Mouse (Mus musculus): ENCODE data around the gene Lrp6. TPM values are rescaled to one million over a fixed set of nuclear protein-coding genes. Genes with fewer than 3 reads are reported as not detected.

Gene Lrp6
- polyA plus RNA-seq, 1 experiment: 31.5 TPM

DNA sequence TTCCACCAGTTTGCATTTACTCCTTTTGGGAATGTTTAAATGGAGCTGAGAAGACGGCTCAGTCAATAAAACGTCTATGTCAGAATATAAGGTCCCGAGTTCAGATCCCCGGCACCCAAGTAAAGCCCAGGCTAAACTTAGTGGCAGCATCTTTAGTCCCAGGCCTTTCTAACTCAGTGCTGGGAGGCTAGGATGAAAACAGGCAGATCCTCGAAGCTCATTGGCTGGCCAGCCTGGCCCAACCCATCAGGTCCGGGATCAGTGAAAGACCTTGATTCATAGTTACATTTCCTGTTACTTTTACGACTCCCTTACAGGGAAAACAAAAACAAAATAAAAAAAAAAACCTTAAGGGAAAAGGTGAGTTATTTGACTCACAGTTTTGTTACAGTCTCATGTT lies 34.4 kb upstream of the Lrp6 start:
- TF ChIP-seq CTCF (IDR thresholded peaks at IDR 0.05; ENCODE audit: borderline replicate concordance, extremely low read depth, insufficient read depth, insufficient read length): no peak
- TF ChIP-seq POLR2A (IDR thresholded peaks at IDR 0.05; ENCODE audit: borderline replicate concordance, extremely low read depth, insufficient read depth, insufficient read length, poor library complexity, severe bottlenecking): no peak

DNA sequence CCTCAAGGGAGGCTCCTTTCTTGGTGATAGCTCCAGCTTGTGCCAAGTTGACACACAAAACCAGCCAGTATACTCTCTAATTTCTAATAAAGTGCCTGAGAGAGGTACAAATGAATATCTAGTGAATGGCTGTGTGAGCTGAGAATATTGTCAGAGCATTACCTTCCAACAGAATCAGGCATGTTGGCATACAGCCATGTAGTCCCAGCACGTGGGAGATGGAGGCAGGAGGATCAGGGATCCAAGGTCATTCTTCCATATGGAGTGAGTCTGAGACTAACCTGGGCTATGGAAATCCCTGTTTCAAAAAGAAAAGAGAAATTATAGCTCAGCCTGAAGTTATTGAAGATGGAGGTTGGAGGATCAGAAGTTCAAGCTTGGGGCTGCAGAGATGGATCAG lies 32.5 kb upstream of the Lrp6 start:
- TF ChIP-seq CTCF (IDR thresholded peaks at IDR 0.05; ENCODE audit: borderline replicate concordance, extremely low read depth, insufficient read depth, insufficient read length) (no peak), POLR2A (IDR thresholded peaks at IDR 0.05; ENCODE audit: borderline replicate concordance, extremely low read depth, insufficient read depth, insufficient read length, poor library complexity, severe bottlenecking) (no peak)
- no peak for DNase-seq (ENCODE audit: low read depth)

More for the DNA sequence above, 34.4 kb upstream of the Lrp6 start:
- no peak for DNase-seq (ENCODE audit: low read depth)

DNA sequence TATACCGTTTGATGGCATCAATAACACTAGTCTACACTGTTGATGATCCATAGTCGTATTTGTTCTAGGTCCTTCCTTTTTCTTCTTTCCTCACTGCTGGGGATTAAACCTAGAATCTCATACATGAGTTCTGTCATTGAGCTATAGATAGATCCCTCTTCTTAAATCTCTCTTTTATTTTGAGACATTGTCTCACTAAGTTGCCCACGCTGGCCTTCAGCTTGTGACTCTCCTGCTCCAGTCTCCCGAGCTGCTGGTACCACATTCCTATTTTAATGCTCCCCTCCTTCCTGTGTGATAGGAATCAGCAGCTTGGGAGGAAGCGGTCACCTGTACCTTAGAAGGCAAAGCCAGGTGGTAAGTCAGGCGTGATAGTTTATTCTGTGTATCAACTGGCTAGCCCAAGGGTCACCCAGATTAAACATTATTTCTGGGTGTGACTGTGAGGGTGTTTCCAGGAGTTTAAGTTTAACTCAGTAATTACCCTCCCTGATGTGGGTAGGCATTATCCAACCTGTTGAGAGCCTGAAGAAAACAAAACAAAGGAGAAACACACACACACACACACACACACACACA lies 31.0 kb upstream of the Lrp6 start:
- no peak for TF ChIP-seq POLR2A (IDR thresholded peaks at IDR 0.05; ENCODE audit: borderline replicate concordance, extremely low read depth, insufficient read depth, insufficient read length, poor library complexity, severe bottlenecking)
- no peak for TF ChIP-seq CTCF (IDR thresholded peaks at IDR 0.05; ENCODE audit: borderline replicate concordance, extremely low read depth, insufficient read depth, insufficient read length)
- no peak for DNase-seq (ENCODE audit: low read depth)

DNA sequence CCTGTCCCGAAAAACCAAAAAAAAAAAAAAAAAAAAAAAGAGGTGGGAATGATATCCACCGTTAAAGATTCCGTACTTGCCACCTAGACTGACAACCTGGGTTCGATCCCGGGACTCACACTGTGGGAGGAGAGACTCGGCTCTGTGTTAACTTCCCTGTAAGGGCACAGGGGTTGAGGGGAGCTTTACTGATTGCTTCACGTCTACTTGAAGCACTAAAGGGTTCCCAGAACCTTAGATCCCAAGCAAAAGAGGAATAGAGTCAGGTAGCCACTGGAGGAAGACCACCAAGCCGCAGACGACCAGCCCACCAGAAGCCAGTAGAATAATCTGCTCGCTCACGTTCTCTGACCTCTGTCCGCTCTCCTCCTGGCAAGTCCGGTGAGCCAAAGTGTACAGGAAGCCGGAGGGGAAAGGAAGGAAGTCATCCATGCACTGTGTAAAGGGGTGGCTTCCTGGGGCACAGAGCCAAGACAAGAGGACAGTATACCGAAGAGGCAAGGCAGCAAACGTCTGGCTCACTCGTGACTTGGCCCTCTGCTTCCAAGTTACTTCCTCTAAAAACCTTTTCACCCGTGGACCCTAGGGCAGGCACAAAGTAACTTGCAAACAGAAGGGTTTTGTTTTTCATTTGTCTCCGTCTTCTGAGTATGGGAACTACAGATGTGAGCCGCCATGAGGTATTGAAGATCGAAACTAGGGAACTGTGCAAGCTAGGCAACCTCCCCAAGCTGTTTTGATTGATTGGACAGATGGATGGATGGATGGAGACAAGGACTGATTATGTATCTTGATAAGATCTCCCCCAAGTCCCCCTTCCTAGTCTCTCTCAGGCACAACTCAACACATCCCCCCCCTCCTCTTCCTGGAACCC lies 28.0 kb upstream of the Lrp6 start:
- TF ChIP-seq CTCF (IDR thresholded peaks at IDR 0.05; ENCODE audit: borderline replicate concordance, extremely low read depth, insufficient read depth, insufficient read length): no peak
- TF ChIP-seq POLR2A (IDR thresholded peaks at IDR 0.05; ENCODE audit: borderline replicate concordance, extremely low read depth, insufficient read depth, insufficient read length, poor library complexity, severe bottlenecking): no peak
- DNase-seq (ENCODE audit: low read depth): no peak

DNA sequence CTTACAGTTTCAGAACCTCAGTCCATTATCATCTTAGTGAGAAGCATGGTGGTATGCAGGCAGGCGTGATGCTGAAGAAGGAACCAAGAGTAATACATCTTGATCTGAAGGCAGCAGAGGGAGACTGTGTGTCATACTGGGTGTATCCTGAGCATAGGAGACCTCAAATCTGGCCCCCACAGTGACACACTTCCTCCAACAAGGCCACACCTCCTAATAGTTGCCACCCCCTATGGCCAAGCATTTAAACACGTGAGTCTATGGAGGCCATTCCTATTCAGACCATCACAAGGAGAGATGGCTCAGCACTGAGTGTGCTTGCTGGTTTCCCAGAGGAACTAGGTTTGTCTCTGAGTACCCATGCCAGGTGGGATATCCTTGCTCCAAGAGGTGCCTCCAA lies 24.8 kb upstream of the Lrp6 start:
- no peak for DNase-seq (ENCODE audit: low read depth)
- TF ChIP-seq CTCF (IDR thresholded peaks at IDR 0.05; ENCODE audit: borderline replicate concordance, extremely low read depth, insufficient read depth, insufficient read length): no peak
- no peak for TF ChIP-seq POLR2A (IDR thresholded peaks at IDR 0.05; ENCODE audit: borderline replicate concordance, extremely low read depth, insufficient read depth, insufficient read length, poor library complexity, severe bottlenecking)

DNA sequence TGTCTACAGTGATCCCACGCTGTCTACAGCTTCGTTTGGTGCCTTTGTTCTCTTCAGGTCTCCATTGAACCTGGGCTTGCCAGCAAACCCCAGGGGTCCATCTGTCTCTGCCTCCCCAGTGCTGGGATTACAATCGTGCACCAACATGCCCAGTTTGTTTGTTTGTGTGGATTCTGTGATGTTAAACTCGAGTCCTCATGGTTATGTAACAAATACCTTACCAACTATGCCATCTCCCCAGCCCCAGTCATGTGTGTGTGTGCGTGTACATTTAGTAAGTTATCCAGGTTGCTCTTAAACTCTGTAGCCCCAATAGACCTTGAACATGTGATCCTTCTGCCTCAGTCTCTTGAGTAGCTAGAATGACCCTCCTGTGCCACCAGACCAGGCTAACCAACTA lies 19.5 kb upstream of the Lrp6 start:
- no peak for TF ChIP-seq POLR2A (IDR thresholded peaks at IDR 0.05; ENCODE audit: borderline replicate concordance, extremely low read depth, insufficient read depth, insufficient read length, poor library complexity, severe bottlenecking)
- no peak for TF ChIP-seq CTCF (IDR thresholded peaks at IDR 0.05; ENCODE audit: borderline replicate concordance, extremely low read depth, insufficient read depth, insufficient read length)
- DNase-seq (ENCODE audit: low read depth): no peak

DNA sequence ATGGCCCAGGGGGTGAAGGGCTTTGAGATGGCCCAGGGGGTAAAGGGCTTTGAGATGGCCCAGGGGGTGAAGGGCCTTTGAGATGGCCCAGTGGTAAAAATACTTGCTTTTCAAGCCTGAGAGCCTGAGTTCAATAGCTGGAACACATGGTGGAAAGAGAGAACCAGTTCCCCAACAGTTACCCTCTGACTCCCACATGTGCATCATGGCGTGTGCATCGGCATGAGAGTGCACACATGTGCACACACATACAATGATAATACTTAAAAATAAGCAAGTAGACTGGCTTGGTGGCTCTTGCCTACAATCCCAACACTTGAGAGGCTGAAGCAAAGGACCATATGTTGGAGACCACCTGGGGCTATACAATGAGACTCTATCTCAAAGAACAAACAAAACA lies 17.9 kb upstream of the Lrp6 start:
- TF ChIP-seq POLR2A (IDR thresholded peaks at IDR 0.05; ENCODE audit: borderline replicate concordance, extremely low read depth, insufficient read depth, insufficient read length, poor library complexity, severe bottlenecking): no peak
- no peak for TF ChIP-seq CTCF (IDR thresholded peaks at IDR 0.05; ENCODE audit: borderline replicate concordance, extremely low read depth, insufficient read depth, insufficient read length)
- no peak for DNase-seq (ENCODE audit: low read depth)

GRCm38 (mm10) chr6:134582110-134582509 lies 15.3 kb upstream of the Lrp6 start:
- no peak for TF ChIP-seq CTCF (IDR thresholded peaks at IDR 0.05; ENCODE audit: borderline replicate concordance, extremely low read depth, insufficient read depth, insufficient read length)
- no peak for TF ChIP-seq POLR2A (IDR thresholded peaks at IDR 0.05; ENCODE audit: borderline replicate concordance, extremely low read depth, insufficient read depth, insufficient read length, poor library complexity, severe bottlenecking)
- DNase-seq (ENCODE audit: low read depth): no peak

GRCm38 (mm10) chr6:134579506-134579905 lies 12.7 kb upstream of the Lrp6 start:
- TF ChIP-seq CTCF (IDR thresholded peaks at IDR 0.05; ENCODE audit: borderline replicate concordance, extremely low read depth, insufficient read depth, insufficient read length) (no peak), POLR2A (IDR thresholded peaks at IDR 0.05; ENCODE audit: borderline replicate concordance, extremely low read depth, insufficient read depth, insufficient read length, poor library complexity, severe bottlenecking) (no peak)
- DNase-seq (ENCODE audit: low read depth): no peak

- no peak for TF ChIP-seq POLR2A (IDR thresholded peaks at IDR 0.05; ENCODE audit: borderline replicate concordance, extremely low read depth, insufficient read depth, insufficient read length, poor library complexity, severe bottlenecking)
- no peak for TF ChIP-seq CTCF (IDR thresholded peaks at IDR 0.05; ENCODE audit: borderline replicate concordance, extremely low read depth, insufficient read depth, insufficient read length)
- peak; percentile 35 for DNase-seq (ENCODE audit: low read depth)
Observed at GRCm38 (mm10) chr6:134578039-134578438, 11.3 kb upstream of the Lrp6 start.

DNA sequence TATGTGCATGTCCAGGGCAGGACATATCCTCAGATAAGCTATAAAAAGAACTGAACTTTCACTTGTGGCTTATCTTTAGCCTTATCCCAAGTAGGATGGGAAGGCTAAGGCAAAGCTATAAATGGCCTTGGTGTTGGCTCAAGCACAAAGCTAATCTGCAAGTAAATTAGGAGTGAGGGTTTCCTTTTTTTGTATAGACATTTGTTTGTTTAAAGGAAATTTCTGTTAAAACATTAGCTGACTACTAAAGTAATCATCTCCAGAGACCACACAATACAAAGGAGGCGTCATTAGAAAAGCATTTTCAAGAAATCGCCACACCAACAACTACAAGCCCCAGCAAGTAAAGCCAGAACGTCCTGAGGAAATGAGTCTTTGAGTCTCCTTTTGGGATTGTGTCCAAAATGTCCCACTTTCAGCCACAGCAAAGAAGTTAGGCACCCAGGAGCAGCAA lies 8.6 kb upstream of the Lrp6 start:
- no peak for DNase-seq (ENCODE audit: low read depth)

More for the DNA sequence above, 8.6 kb upstream of the Lrp6 start:
- TF ChIP-seq CTCF (IDR thresholded peaks at IDR 0.05; ENCODE audit: borderline replicate concordance, extremely low read depth, insufficient read depth, insufficient read length) (no peak), POLR2A (IDR thresholded peaks at IDR 0.05; ENCODE audit: borderline replicate concordance, extremely low read depth, insufficient read depth, insufficient read length, poor library complexity, severe bottlenecking) (no peak)

Data from brain, embryonic 14.5 days (tissue).